Mouse (Mus musculus) myocyte (in vitro differentiated cells): Measurements from ENCODE around the gene Cdc7. TPM values are rescaled to one million over a fixed set of nuclear protein-coding genes. Genes with fewer than 3 reads are reported as not detected.

Experiments used
- H3K27me3 ChIP-seq: one replicate; pipeline ENCODE4 v1.6.1; 2011; ENCODE audit not compliant: control insufficient read depth, insufficient read depth, insufficient read length
- H3K36me3 ChIP-seq: one replicate; pipeline ENCODE4 v1.6.1; 2011; ENCODE audit not compliant: control insufficient read depth, insufficient read depth
- H3K4me2 ChIP-seq: one replicate; pipeline ENCODE4 v1.6.1; 2011; ENCODE audit warnings: low read depth, control low read depth
- H3K4me3 ChIP-seq: one replicate; pipeline ENCODE4 v1.5.1; 2011; ENCODE audit warnings: mild to moderate bottlenecking, control low read depth, moderate library complexity
- H3K79me2 ChIP-seq: one replicate; pipeline ENCODE4 v1.6.1; 2011; ENCODE audit not compliant: control insufficient read depth, insufficient read depth
- H3ac ChIP-seq: one replicate; pipeline ENCODE4 v1.6.1; 2011; ENCODE audit not compliant: control insufficient read depth, insufficient read length
- CEBPB ChIP-seq: IDR thresholded peaks from 2 replicates; pipeline ENCODE4 v1.6.1; 2011; ENCODE audit warnings: mild to moderate bottlenecking, moderate library complexity; ENCODE audit not compliant: poor library complexity, insufficient read depth, severe bottlenecking
- E2F4 ChIP-seq: IDR thresholded peaks from one replicate; pipeline ENCODE4 v1.6.1; 2011; ENCODE audit warnings: mild to moderate bottlenecking, control low read depth, moderate library complexity; ENCODE audit not compliant: insufficient read depth
- MAX ChIP-seq: IDR thresholded peaks from one replicate; pipeline ENCODE4 v1.6.1; 2011; ENCODE audit warnings: low read depth, mild to moderate bottlenecking, control low read depth
- MYOD1 ChIP-seq, 3 experiments: IDR thresholded peaks; one replicate each; pipeline ENCODE4 v1.6.1; 2011; ENCODE audit warnings: control low read depth in 2 of 3, low read depth in 2 of 3, mild to moderate bottlenecking in 2 of 3, moderate library complexity in 1 of 3; ENCODE audit not compliant: insufficient read length in 2 of 3, control insufficient read depth in 1 of 3
- MYOG ChIP-seq, 3 experiments: IDR thresholded peaks; one replicate each; pipeline ENCODE4 v1.6.1; 2011; ENCODE audit warnings: control low read depth in 2 of 3, low read depth in 2 of 3, mild to moderate bottlenecking in 2 of 3; ENCODE audit not compliant: insufficient read length in 2 of 3, control insufficient read depth in 1 of 3, insufficient read depth in 1 of 3
- POLR2A ChIP-seq: IDR thresholded peaks from one replicate; pipeline ENCODE4 v1.6.1; 2011; ENCODE audit warnings: low read depth, mild to moderate bottlenecking, control low read depth, moderate library complexity; ENCODE audit not compliant: insufficient read length
- POLR2AphosphoS2 ChIP-seq: IDR thresholded peaks from one replicate; pipeline ENCODE4 v1.6.1; 2011; ENCODE audit warnings: low read depth, control low read depth; ENCODE audit not compliant: insufficient read length
- REST ChIP-seq: IDR thresholded peaks from one replicate; pipeline ENCODE4 v1.6.1; 2011; ENCODE audit warnings: mild to moderate bottlenecking, control low read depth, moderate library complexity; ENCODE audit not compliant: insufficient read depth, insufficient read length
- SRF ChIP-seq: IDR thresholded peaks from one replicate; pipeline ENCODE4 v1.6.1; 2011; ENCODE audit warnings: low read depth; ENCODE audit not compliant: control insufficient read depth, insufficient read length
- TCF12 ChIP-seq: IDR thresholded peaks from one replicate; pipeline ENCODE4 v1.6.1; 2011; ENCODE audit warnings: mild to moderate bottlenecking, control low read depth; ENCODE audit not compliant: poor library complexity, insufficient read depth, severe bottlenecking
- TCF3 ChIP-seq: IDR thresholded peaks from one replicate; pipeline ENCODE4 v1.6.1; 2011; ENCODE audit warnings: low read depth, control low read depth; ENCODE audit not compliant: insufficient read length
- USF1 ChIP-seq: IDR thresholded peaks from one replicate; pipeline ENCODE4 v1.6.1; 2011; ENCODE audit warnings: low read depth, mild to moderate bottlenecking, control low read depth, moderate library complexity
- polyA plus RNA-seq: library from polyadenylated mRNA; unstranded; fragments of >200 nt; fragmentation: generic; extraction: Trizol; gene quantifications from one replicate; pipeline ENCODE4 v1.2.1, GENCODE M21; 2012; ENCODE audit warnings: missing spikeins

Cdc7 gene
- polyA plus RNA-seq, 1 experiment, result 1.8 TPM

DNA sequence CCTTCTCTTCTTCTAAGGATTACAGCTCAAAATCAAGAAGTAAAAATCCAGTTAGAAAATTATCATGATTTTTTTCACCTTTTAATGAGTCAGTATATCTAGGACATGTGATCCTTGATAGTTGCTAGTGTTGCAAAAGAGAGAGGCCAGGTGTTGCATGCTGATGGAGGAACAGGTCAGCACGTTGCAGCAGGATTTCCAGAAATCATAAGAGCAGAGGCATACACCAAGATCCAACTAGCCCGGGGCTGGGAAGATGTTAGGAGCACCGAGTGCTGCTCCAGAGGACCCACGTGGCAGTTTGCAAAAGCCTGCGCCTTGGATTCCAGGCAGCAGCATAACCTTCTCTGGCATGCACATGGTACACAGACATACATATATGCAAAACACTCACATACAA, 54.9 kb downstream of the Cdc7 start:
- H3K4me2 ChIP-seq, result no peak overlapping the region
- H3K79me2 ChIP-seq, result no peaks in the 10 kb centered on the region
- H3ac ChIP-seq, result no peak overlapping the region
- no peaks in the 10 kb centered on the region for H3K27me3 ChIP-seq
- TF ChIP-seq TCF3 (no peak), E2F4 (no peak), POLR2A (no peak), POLR2AphosphoS2 (no peak), MAX (no peak), CEBPB (no peak), TCF12 (no peak), USF1 (no peak), MYOD1 (IDR thresholded peaks at IDR 0.05; ENCODE audit: control insufficient read depth in 1 of 3, insufficient read length in 2 of 3, low read depth in 2 of 3) (no peak), REST (no peak), SRF (no peak), MYOG (IDR thresholded peaks at IDR 0.05; ENCODE audit: control insufficient read depth in 1 of 3, insufficient read depth in 1 of 3, insufficient read length in 2 of 3, low read depth in 2 of 3) (no peak)
- no peak overlapping the region for H3K4me3 ChIP-seq
- no peaks in the 10 kb centered on the region for H3K36me3 ChIP-seq

DNA sequence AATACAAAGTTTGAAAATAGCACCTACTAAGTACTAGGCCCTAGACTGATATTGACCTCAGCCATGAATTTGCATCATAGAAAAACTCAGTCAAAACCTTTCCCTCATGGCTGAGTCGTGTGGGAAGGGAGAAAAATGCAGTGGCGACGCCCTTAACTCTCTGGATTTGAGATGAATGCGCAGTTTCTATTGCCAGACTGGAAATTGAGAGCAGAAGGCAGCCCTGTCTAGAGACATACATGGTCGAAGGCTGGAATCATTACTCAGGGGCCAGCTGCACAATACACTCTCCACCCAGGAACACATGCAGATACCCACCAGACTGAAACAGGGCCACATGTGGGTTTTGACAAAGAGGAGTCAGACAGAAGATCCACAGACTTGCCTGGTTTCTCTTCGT, 55.8 kb downstream of the Cdc7 start:
- TF ChIP-seq USF1 (no peak), MYOG (IDR thresholded peaks at IDR 0.05; ENCODE audit: control insufficient read depth in 1 of 3, insufficient read depth in 1 of 3, insufficient read length in 2 of 3, low read depth in 2 of 3) (no peak), CEBPB (no peak), E2F4 (no peak), SRF (no peak), TCF12 (no peak), POLR2A (no peak), TCF3 (no peak), MYOD1 (IDR thresholded peaks at IDR 0.05; ENCODE audit: control insufficient read depth in 1 of 3, insufficient read length in 2 of 3, low read depth in 2 of 3) (no peak), MAX (no peak), POLR2AphosphoS2 (no peak), REST (no peak)
- no peak overlapping the region for H3K4me2 ChIP-seq
- H3K27me3 ChIP-seq, result no peaks in the 10 kb centered on the region
- H3K4me3 ChIP-seq, result no peak overlapping the region
- H3ac ChIP-seq, result no peak overlapping the region
- no peaks in the 10 kb centered on the region for H3K79me2 ChIP-seq
- H3K36me3 ChIP-seq, result no peaks in the 10 kb centered on the region

DNA sequence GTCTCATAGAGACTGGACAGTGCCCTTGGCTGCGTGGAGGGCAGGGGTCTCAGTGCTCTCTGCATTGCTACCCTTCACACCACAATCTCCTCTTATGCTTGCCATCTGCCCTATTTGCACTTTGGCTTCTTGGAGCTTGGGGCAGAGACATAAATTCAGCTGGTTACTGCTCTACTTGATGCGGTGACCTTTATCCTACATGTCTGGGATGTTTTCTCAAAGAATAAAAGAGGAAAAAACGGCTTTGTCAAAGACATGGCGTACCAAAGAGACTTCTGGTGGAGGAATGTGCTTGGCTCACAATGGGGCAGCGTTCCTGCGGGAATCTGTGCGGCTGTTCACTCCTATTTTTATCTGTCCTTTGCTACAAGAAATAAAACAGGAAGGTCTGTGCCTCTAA, 56.2 kb downstream of the Cdc7 start:
- TF ChIP-seq E2F4, result no peak
- TF ChIP-seq MYOD1 (IDR thresholded peaks at IDR 0.05; ENCODE audit: control insufficient read depth in 1 of 3, insufficient read length in 2 of 3, low read depth in 2 of 3), result no peak
- no peak for TF ChIP-seq POLR2A
- TF ChIP-seq TCF3, result no peak
- TF ChIP-seq REST, result no peak
- TF ChIP-seq MYOG (IDR thresholded peaks at IDR 0.05; ENCODE audit: control insufficient read depth in 1 of 3, insufficient read depth in 1 of 3, insufficient read length in 2 of 3, low read depth in 2 of 3), result no peak
- TF ChIP-seq SRF, result no peak
- no peak for TF ChIP-seq CEBPB
- TF ChIP-seq TCF12, result no peak
- no peak for TF ChIP-seq USF1
- no peak for TF ChIP-seq MAX
- no peak for TF ChIP-seq POLR2AphosphoS2
- H3K27me3 ChIP-seq, result no peaks in the 10 kb centered on the region

DNA sequence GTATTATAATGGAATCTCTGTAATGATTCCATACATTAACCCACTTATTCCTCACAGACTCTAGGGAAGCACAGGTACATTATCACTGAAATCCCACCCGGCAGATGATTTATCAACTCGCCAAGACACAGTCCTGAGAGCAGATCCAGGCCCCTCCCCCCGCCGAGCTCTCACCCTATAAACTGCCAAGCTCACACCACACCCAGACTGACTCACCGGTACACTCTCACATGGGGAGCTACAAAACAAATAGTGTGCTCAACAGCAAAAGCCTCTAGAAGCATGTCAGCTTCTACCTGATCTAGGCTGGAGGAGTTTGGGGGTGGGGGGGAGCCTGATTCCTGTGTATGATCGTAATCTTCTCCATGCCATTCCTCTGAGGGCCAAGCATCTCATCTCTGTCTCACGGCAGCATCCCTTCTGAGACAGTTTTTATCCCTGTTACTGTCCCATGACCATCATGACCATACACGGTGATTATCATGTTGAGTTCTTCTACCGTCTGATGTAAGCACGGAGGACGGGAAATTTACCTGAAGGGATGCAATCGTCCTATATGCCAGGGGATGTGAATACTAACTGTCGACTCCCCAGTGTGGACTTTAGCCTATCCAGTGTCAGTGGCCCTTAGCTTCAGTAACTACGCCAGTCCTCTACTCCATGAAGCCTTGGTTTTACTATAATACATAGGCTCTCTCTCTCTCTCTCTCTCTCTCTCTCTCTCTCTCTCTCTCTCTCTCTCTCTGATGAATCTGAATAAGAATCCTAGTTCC, 57.4 kb downstream of the Cdc7 start:
- H3ac ChIP-seq, result no peak overlapping the region
- H3K79me2 ChIP-seq, result no peaks in the 10 kb centered on the region
- no peak overlapping the region for H3K4me2 ChIP-seq

More for the DNA sequence above, 56.2 kb downstream of the Cdc7 start:
- Histone ChIP-seq H3K4me3 (no peak overlapping the region), H3K79me2 (no peaks in the 10 kb centered on the region), H3ac (no peak overlapping the region), H3K4me2 (no peak overlapping the region), H3K36me3 (no peaks in the 10 kb centered on the region)

More for the DNA sequence above, 57.4 kb downstream of the Cdc7 start:
- no peak overlapping the region for H3K4me3 ChIP-seq
- TF ChIP-seq USF1, result no peak
- TF ChIP-seq MYOG (IDR thresholded peaks at IDR 0.05; ENCODE audit: control insufficient read depth in 1 of 3, insufficient read depth in 1 of 3, insufficient read length in 2 of 3, low read depth in 2 of 3), result no peak
- TF ChIP-seq E2F4, result no peak
- no peak for TF ChIP-seq TCF3
- no peak for TF ChIP-seq CEBPB
- no peak for TF ChIP-seq MAX
- no peak for TF ChIP-seq MYOD1 (IDR thresholded peaks at IDR 0.05; ENCODE audit: control insufficient read depth in 1 of 3, insufficient read length in 2 of 3, low read depth in 2 of 3)
- TF ChIP-seq POLR2A, result no peak
- no peak for TF ChIP-seq REST
- TF ChIP-seq SRF, result no peak
- TF ChIP-seq TCF12, result no peak
- TF ChIP-seq POLR2AphosphoS2, result no peak
- H3K36me3 ChIP-seq, result no peaks in the 10 kb centered on the region
- no peaks in the 10 kb centered on the region for H3K27me3 ChIP-seq
